Mouse (Mus musculus) spleen, adult 2 months (tissue): Measurements from ENCODE around the gene Alpk3.

Experiments
- CTCF ChIP-seq: fragments of 200-500 bp; IDR thresholded peaks from 2 replicates; pipeline ENCODE4 v1.5.1; 2011; ENCODE audit warnings: mild to moderate bottlenecking, inconsistent platforms; ENCODE audit not compliant: insufficient read depth, insufficient read length, insufficient replicate concordance; ENCODE audit errors: extremely low read depth
- POLR2A ChIP-seq: fragments of 200-500 bp; IDR thresholded peaks from 2 replicates; pipeline ENCODE4 v1.6.1; 2011; ENCODE audit warnings: low read depth, low read length, inconsistent platforms

DNA sequence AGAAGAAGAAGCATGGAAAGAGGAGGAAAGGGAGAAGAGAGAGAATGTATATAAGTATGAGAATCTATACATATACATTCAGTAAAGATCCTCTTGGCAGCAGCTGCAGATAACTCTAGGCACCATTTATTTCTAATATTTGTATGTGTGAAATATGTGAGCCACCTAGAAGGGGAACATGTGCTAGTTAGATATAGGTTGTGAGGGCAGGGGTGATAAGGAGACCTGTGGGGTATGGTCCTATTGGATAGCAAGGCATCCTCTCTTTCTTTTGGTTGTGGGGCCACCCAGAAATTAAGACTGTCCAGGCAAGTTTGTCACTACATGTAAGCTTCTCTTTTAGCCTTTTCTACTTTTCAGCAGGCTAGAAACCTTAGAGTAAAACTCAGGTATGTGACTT, 34.7 kb upstream of the Alpk3 start:
- no peak for TF ChIP-seq CTCF
- no peak for TF ChIP-seq POLR2A
